Mouse (Mus musculus): ENCODE results near the gene Cntnap2.

Gene Cntnap2

GRCm38 (mm10) chr6:45327952-45328485 is 268.9 kb downstream of the Cntnap2 start:
- DNase-seq (ENCODE audit: low read depth, low spot score), result no peak

- no peak for DNase-seq (ENCODE audit: low read depth, low spot score)
Measured at GRCm38 (mm10) chr6:45345396-45345795, 286.2 kb downstream of the Cntnap2 start.

GRCm38 (mm10) chr6:45345953-45346352 is 286.8 kb downstream of the Cntnap2 start:
- no peak for DNase-seq (ENCODE audit: low read depth, low spot score)

- no peak for DNase-seq (ENCODE audit: low read depth, low spot score)
Measured at GRCm38 (mm10) chr6:45366442-45366841, 307.3 kb downstream of the Cntnap2 start.

- no peak for DNase-seq (ENCODE audit: low read depth, low spot score)
Measured at GRCm38 (mm10) chr6:45381126-45381525, 322.0 kb downstream of the Cntnap2 start.

GRCm38 (mm10) chr6:45389034-45389433 is 329.9 kb downstream of the Cntnap2 start:
- no peak for DNase-seq (ENCODE audit: low read depth, low spot score)

GRCm38 (mm10) chr6:45413629-45414028 is 354.5 kb downstream of the Cntnap2 start:
- DNase-seq (ENCODE audit: low read depth, low spot score), result no peak

GRCm38 (mm10) chr6:45455424-45455823 is 396.3 kb downstream of the Cntnap2 start:
- DNase-seq (ENCODE audit: low read depth, low spot score), result no peak

GRCm38 (mm10) chr6:45518221-45518620 is 459.1 kb downstream of the Cntnap2 start:
- no peak for DNase-seq (ENCODE audit: low read depth, low spot score)

GRCm38 (mm10) chr6:45536999-45537398 is 477.8 kb downstream of the Cntnap2 start:
- no peak for DNase-seq (ENCODE audit: low read depth, low spot score)

- DNase-seq (ENCODE audit: low read depth, low spot score), result no peak
Measured at GRCm38 (mm10) chr6:45544319-45544875, 485.2 kb downstream of the Cntnap2 start.

GRCm38 (mm10) chr6:45559724-45560123 is 500.6 kb downstream of the Cntnap2 start:
- no peak for DNase-seq (ENCODE audit: low read depth, low spot score)

GRCm38 (mm10) chr6:45584467-45585094 is 525.4 kb downstream of the Cntnap2 start:
- no peak for DNase-seq (ENCODE audit: low read depth, low spot score)

- no peak for DNase-seq (ENCODE audit: low read depth, low spot score)
Measured at GRCm38 (mm10) chr6:45589084-45589483, 529.9 kb downstream of the Cntnap2 start.

GRCm38 (mm10) chr6:45647017-45647416 is 587.9 kb downstream of the Cntnap2 start:
- DNase-seq (ENCODE audit: low read depth, low spot score), result no peak

- no peak for DNase-seq (ENCODE audit: low read depth, low spot score)
Measured at GRCm38 (mm10) chr6:45648419-45648818, 589.3 kb downstream of the Cntnap2 start.

GRCm38 (mm10) chr6:45700287-45700686 is 641.1 kb downstream of the Cntnap2 start:
- no peak for DNase-seq (ENCODE audit: low read depth, low spot score)

GRCm38 (mm10) chr6:45791612-45792011 is 732.5 kb downstream of the Cntnap2 start:
- DNase-seq (ENCODE audit: low read depth, low spot score), result no peak

- no peak for DNase-seq (ENCODE audit: low read depth, low spot score)
Measured at GRCm38 (mm10) chr6:45841626-45842341, 782.6 kb downstream of the Cntnap2 start.

- DNase-seq (ENCODE audit: low read depth, low spot score), result no peak
Measured at GRCm38 (mm10) chr6:45843736-45844135, 784.6 kb downstream of the Cntnap2 start.

GRCm38 (mm10) chr6:45871409-45871992 is 812.3 kb downstream of the Cntnap2 start:
- DNase-seq (ENCODE audit: low read depth, low spot score), result no peak

- no peak for DNase-seq (ENCODE audit: low read depth, low spot score)
Measured at GRCm38 (mm10) chr6:45885486-45885885, 826.3 kb downstream of the Cntnap2 start.

All from c-Kit-negative CD71-positive TER-119-positive erythroid progenitor cells, embryonic 14.5 days (primary cell).